Mouse (Mus musculus) megakaryocyte, adult 5-6 weeks (primary cell): Measurements from ENCODE around the gene 4932438H23Rik. TPM values are rescaled to one million over a fixed set of nuclear protein-coding genes. Genes with fewer than 3 reads are reported as not detected.

Experiments
- ATAC-seq: 2 replicates; pipeline ENCODE4 v1.8.0; 2016; ENCODE audit warnings: mild to moderate bottlenecking, inconsistent platforms; ENCODE audit not compliant: poor library complexity, severe bottlenecking
- total RNA-seq, 2 experiments: library from RNA; stranded (forward) in 1 of 2; stranded (reverse) in 1 of 2; fragments of 153-499, 151-499 nt in 1 of 2; fragments of 221-1000, 200-1000 nt in 1 of 2; gene quantifications; 2 replicates each; pipeline versions ENCODE4 v1.2.3 to v1.2.4; 2015 to 2017

Gene 4932438H23Rik
- total RNA-seq (2015) (0.09 TPM in 1 of 2 replicates, not detected in the other), total RNA-seq (2017) (0.12 and 0.15 TPM in 2 replicates)

DNA sequence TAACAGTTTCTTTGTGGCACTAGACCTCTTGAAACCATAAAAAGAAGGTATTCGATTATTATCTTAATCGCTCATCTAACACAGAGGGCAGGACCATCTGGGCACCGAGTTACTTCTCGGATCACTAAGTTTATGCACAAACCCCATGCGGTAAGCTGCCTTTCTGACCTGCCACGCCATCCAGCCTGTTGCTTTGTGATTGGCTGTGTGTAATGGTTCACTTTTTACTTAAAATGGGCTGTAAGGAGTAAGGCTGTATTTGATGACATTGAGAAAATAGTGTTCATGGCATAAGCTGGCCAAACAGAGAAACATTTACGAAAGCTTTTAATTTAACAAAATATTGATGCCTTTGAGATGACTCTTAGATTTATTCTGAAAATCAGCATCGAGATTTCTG lies at the start of gene 4932438H23Rik:
Gene 4932438H23Rik (minus strand): TSS at position 101 of the 400 bp plus-strand sequence.
- no peak for ATAC-seq

DNA sequence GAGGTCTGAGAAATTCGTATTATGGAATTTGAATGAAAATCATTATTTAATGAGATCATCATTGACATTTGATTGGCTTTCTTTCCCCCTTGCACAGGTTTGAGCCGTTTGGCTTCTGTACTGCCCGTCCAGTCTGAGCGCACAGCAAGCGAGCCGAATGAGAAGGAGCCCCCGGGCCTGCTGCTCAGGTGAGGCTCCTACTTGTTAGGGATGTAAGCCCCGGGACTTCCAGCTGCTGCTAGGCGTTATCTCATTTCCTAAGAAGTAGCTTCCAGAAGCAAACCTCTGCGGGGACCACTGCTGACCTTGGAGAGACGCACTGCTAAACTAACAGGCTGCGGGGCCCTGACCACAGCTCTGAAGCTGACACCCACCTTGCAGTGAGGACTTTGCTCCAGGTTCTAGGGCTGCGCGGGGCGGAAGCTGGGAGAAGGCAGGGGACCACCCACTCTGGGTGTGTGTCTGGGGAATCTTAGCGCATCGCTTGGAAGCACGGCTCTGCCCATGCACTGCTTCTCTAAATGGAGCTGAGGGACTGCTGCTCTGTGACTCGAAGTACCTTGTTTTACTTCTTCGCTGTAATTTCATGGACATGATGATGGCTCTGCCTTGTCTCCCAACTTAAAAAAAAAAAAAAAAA lies 46.2 kb upstream of the 4932438H23Rik start:
- no peak for ATAC-seq

DNA sequence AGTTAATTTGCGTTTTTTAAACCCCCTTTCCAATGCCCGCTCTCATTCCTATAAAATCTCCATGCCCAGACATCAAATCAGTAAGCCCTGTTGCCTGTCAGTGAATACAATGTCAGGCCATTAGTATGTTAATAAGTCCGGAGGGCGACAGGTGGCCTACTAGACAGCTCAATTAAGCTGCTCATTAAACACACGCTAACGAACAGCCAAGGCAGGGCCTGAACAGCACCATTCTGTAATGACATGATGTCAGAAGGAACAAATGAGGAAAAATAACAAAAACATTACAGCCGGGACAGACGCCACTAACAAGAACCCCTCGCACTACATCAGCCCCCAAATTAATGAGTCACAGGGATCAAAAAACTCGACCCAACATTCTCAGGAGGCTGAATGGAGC lies 45.5 kb upstream of the 4932438H23Rik start:
- no peak for ATAC-seq

DNA sequence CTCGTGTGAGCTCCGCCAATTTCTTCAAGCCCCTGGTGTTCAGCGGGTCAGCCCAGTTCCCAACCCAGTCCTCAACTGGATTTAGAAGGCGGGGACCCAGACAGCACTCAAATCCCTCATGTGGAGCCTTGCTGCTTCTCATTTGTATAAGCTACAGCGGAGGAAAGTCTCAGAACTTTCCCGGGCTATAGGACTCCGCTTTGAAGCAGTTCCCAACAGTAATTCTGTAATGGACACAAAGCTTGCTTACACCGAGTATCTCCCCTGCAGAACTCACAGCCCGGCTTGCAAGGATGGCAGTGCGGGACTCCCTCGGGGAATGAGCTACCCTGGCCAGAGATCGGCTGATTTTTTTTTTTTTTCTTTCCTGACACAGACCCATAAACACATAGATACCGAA lies 45.1 kb upstream of the 4932438H23Rik start:
- no peak for ATAC-seq

DNA sequence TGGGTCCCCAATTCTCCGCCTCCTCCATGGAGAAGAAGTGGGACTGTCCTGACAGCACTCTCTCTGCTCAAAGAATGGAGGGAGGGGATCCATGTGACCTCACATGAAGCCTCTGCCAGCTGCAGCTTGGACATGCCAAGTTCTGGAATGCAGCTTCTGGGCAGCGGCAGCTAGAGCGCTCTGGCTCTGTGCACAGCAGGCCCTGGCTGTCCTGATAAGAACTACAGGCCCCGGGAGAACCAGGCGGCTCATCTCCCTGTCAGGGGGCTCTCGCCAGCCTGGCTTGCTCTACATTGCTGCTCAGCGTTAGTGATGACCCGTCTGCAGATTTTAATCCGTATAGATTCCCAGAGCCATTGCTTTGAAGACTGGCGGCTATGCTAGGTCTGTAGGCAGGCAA lies 44.6 kb upstream of the 4932438H23Rik start:
- no peak for ATAC-seq

DNA sequence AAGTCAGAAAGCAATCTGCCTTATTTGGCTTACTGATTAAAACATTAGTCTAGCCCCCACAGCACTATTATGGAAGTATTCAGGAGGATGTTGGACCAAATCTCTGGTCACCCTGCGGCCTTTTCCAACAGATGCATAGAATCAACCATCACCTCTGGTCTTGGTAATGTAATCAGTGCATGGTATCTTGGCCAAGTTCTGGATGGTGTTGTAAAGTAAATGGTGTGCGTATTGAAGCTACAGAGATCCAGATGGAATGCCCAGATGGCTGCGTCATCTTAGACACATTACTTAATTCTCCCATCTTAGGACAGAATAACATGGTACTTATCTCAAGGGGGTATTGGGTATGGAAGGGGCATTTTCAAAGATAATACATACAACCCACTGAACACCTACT lies 43.8 kb upstream of the 4932438H23Rik start:
- ATAC-seq, result no peak

DNA sequence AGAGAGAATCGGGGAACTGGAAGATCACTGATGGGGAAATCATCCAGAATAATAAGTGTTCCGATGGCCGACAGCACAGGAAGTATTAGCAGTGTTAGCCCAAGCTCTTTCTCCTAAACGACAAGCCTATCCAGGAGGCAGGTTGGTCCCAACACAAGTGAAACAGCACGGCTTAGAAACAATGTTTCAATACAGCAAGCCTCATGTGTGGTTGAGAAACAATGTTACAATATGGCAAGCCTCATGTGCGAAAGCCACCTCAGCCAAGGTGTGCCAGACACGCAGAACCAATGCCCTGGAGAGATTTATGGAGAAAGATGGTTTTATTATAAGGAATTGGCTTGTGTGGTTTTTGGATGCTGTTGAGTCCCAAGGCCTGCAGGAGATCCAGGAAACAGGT lies 43.2 kb upstream of the 4932438H23Rik start:
- ATAC-seq, result no peak

DNA sequence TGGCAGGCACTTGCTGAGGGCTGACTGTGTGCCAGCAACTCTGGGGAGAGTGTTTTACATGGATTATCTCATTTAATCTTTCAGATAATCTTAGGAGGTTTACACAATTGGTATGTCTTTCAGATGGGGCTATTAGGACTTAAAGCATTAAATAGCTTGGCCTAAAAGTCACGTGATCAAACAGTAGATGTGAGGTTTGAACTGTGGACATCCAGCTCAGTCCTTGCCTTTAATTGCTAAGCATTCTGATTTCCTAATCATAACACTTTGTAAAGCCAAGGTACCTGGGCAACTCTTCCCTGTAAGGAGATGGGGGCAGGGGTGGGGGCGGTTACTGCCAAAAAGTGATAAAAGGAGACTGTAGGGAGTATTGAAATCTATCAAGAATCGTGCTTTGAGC lies 41.7 kb upstream of the 4932438H23Rik start:
- ATAC-seq, result no peak

DNA sequence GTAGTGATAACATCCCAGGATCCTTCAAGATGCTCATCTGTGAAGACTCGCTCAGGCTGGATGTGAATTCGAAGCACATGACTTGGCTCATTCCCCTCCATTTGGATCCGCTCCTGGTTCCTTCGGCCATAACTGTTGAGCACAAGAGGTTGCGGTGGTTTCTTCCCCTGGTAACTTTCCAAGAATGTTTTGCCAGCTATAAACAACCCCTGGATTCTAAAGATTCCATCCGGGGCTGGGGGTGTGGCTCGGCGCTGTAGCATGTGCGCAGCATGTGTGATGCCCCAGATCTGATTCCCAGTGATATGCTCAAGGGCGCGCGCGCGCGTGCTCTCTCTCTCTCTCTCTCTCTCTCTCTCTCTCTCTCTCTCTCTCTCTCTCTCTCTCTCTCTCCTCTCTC lies 35.0 kb upstream of the 4932438H23Rik start:
- ATAC-seq, result no peak

DNA sequence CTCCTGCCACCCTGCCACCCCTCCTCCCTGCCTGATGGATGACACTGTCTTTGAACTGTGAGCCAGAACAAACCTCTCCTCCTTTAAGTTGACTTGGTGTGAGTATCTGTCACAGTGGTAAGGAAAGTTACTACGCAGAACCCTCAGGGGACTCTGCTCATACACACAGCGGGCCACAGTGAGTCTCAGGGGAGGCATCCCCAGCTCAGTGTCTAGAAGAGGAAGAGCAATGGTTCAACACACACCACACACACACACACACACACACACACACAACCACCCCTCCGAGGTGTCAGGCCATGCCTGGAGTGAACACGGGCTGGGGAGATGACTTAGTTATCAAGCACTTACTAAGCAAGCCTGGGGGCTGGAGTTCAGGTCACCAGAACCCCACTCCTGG lies 33.5 kb upstream of the 4932438H23Rik start:
- ATAC-seq, result no peak

DNA sequence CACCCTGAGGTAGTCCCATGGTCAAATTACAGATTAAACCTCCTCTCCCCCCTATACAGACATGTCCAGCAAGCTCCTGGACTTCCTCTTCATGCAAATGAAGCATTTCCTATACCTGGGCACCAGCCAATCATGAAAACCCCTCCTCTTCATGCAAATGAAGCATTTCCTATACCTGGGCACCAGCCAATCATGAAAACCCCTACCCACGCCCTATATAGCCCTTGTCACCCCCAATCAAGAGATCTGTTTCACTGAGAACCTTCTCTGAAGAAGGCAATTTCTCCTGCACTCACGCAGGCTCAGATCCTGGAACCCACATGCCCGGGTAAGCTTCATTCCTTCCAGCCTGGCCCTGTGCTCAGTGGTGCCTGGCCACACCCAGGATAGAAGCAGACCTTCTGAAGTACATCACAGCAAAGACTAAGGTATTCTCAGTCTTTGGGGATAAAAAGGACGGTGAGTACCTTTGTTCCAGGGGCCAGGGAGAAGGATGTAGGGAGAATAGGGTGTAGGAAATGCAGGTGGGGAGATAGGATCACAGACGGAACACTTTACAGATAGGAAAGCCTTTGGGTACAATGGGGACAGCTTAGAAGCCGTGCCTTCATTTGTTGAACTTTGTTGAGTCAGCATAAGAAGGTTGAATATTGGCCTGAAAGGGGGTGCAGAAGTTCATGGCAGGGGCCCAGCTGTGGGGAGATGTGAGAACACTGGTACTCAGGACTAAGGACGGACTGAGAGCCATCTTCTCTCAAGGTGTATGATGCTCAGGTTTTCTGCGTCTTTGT lies 32.0 kb upstream of the 4932438H23Rik start:
- ATAC-seq, result no peak

DNA sequence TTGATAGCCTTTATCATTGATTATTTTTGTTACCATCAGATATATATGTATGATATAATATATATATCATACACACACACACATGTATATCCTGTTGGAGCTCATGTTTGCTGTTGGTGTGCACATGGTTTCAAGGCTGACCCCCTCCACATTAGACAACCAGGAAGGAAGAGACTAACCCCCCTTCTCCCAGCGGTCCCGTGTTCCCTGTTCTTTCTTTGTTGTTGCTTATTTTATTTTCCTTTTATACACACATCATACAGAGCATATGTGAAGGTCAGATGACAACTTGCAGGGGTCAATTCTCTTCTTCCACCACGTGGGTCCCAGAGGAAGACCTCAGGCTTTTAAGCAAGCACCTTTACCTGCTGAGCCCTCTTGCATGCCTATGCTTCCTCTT lies 29.3 kb upstream of the 4932438H23Rik start:
- ATAC-seq, result no peak

DNA sequence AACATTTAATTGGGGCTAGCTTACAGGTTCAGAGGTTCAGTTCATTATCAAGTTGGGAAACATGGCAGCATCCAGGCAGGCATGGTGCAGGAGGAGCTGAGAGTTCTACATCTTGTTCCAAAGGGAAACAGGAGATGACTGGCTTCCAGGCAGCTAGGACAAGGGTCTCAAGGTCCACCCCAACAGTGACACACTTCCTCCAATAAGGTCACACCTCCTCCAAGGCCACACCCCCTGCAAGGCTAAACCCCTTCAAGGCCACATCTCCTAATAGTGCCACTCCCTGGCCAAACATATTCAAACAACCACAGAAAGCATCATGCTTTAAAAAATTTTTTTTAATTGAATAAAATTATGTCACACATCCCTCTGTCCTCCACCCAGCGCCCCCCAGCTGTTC lies 28.9 kb upstream of the 4932438H23Rik start:
- no peak for ATAC-seq

DNA sequence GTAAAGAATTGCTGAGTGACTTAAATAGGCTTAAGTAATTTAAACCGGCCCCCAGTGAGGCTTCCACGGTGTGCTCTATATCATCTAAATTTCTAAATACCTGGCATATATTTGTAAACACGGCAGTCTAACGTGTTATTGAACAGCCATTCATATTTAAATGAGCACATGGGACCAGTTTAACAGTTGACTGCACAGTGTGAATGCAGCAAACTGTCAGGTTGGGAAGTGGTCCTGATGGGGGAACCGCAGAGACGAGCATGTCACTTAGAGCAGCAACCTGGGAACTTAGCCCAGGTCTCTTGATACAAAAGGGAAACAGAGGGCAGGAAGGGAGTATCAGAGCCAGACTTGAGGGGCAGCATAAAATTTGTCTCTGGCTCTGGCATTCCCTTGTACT lies 25.0 kb upstream of the 4932438H23Rik start:
- no peak for ATAC-seq

DNA sequence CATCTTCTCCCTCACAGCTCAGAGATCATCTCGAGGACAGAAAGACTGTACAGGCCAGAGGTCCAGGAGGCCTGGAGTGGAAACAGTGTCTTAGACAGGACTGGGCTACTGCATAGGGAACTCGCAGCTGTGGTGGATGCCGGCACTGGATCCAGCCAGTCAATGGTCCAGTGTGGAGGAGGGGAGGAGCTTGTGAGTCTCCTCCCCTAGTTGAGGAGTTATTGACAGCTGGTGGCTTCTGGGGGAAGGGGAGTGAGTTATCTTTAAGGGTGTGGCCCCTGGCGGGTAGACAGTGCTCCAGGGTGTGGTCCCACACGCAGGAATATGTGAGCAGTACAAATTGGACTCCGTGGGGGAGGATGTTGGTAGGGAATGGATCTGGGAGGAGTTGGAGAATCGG lies 21.8 kb upstream of the 4932438H23Rik start:
- ATAC-seq, result no peak

DNA sequence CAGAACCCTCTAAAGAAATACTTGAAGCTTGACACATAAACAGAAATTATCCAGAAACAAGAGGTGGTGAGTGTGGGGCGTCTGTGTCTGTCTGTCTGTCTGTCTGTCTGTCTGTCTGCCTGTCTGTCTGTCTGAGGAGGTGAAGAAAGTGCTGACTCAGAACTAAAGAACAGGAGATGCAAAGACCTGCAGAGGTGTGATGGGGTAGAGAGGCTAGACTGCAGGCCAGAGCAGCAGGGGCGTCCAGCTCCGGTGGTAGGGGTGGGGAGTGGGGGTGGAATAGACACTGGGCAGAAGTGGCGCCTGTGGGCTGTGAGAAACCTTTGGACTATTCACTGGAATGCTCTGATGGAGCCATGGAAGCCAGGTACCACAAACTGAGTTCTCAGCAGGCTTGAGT lies 21.1 kb upstream of the 4932438H23Rik start:
- no peak for ATAC-seq

DNA sequence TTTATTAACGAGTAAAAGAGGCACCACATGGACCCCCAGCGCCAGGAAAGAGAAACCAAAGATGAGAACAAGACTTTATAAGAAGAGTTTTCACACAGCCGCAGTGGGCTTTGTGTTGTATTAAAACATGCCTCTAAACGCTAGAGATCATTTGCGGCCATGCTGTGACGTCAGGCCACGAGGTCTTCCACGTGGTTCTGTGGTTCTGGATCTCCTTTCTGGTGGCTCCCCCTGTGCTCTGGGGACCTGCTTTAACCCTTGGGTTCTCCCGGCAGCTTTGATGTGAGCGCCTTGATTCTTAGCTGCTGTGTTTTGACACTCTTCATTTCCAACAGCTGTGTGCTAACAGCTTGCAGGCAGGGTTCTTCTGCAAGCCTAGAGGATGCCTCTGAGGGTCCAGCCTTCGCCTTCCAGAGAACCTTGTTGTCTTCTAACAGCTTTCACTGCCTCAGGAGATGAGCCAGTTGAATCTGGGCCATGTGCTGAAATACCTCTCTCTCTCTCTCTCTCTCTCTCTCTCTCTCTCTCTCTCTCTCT lies 16.1 kb upstream of the 4932438H23Rik start:
- no peak for ATAC-seq

DNA sequence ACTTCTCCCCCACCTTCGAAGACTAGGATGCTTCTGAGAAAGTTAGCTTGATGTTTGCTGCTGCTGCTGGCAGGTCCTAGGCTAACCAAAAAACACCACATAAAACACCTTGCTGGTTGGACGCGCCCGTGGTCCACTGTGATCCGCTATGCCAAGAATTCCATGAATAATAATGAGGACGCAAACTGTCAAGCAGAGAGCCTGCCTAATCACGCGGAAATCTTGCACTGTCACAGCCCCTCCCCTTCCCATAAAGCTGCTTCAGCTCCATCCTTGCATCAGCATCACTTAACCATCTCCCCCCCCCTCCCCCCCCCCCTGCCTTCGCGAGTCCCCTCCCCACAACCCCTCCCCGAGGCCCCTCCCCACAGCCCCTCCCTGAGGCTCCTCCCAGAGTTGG lies 12.7 kb upstream of the 4932438H23Rik start:
- ATAC-seq, result no peak

DNA sequence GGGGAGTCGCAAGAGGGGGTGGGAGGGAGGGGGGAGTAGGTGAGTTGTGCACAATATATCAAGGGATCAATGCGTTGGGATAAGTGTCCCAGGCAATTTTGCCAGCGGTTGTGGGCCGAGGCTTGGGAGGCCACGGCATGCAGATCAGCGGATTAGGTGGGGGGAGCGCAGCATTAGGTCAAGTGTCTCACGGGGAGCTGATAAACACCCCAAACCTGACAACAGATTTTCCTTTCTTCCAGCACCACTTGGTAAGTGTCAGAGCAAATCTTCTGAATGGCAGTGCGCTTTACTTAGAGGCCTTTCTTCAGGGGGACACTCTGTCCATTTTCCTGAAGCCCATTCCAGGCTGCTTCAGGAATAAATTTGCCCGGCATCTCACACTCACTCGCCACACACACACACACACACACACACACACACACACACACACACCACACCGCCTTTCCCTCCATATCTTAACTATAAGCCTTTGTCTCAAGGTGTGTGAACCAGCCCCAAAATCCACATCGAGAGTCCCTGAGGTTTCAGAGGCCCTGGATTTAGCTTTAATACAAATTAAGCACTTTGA lies 10.6 kb upstream of the 4932438H23Rik start:
- ATAC-seq, result no peak

DNA sequence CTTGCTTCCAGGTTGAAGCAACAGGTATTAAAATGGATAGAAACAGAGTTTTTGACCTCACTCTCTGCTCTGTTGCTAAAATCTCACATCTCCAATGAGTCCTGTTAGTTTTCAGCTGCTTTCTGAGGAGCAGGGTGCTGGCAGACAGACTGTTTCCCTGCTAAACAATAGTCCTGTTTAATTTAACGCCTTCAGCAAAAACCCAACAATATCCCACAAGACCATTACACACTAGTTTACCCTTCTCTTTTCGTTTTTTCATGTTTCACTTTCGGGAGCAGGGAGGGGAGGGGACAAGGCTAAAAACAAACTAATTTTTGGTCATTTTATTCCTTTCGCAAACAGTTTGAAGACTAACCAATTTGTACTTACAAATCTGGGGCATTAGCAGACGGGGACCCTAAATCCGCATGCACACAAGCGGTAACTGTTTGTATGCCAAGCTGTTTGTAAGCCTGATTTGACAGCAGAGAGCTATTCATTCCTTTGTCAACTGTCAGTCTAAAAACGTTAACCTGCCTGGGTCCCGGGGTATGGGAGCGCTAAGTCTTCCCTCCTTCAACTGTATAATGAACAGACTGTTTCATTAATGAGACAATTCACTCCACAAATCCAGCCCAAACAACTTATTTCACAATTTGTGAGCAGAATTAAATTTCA lies 10.0 kb upstream of the 4932438H23Rik start:
- no peak for ATAC-seq

DNA sequence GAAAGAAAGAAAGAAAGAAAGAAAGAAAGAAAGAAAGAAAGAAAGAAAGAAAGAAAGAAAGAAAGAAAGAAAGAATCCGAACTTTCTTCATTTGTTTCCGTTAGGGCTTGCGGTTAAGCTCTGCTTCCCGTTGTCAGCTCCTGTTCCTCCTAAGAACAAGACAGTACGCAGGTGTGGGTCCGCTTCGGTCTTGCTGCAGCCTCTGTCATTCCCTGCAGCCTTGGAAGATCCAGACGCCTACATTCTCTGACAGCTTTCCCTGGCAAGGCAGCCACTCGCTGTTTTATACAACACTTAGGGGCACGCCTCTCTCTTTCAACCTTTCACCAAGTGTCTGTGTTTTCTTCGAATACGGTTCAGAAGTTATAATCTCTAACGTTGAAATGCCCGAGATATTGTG lies 8.5 kb upstream of the 4932438H23Rik start:
- ATAC-seq, result no peak
